Mouse (Mus musculus) lung, embryonic 14.5 days (tissue): ENCODE measurements at regions not wholly inside any gene's neighbourhood (a gene's known extent, or its start where the extent isn't known, plus 50 kb on each side); places are given as distances from the start of the nearest gene placed in this dataset.
A peak's percentile ranks its signal among the peaks of the same experiment; 100 is the strongest.

Source experiments
- ATAC-seq: fragments of 200-750 bp; cut with Nextera tagmentation; 2 replicates; pipeline ENCODE4 v1.8.0; 2017; ENCODE audit warnings: mild to moderate bottlenecking, moderate TSS enrichment, moderate library complexity; ENCODE audit not compliant: insufficient read depth
- DNase-seq: peaks from one replicate; pipeline ENCODE4 v3.0.0-alpha.2; 2015
- H3K27ac ChIP-seq: fragments of 300-500 bp; sonication (generic); 2 replicates; pipeline ENCODE4 v1.5.1; 2014; ENCODE audit warnings: low read depth, mild to moderate bottlenecking, moderate library complexity
- H3K27me3 ChIP-seq: fragments of 300-500 bp; sonication (generic); 2 replicates; pipeline ENCODE4 v1.6.1; 2014; ENCODE audit warnings: low read length, control low read depth; ENCODE audit not compliant: insufficient read depth
- H3K36me3 ChIP-seq: fragments of 300-500 bp; sonication (generic); 2 replicates; pipeline ENCODE4 v1.6.1; 2014; ENCODE audit warnings: control low read depth; ENCODE audit not compliant: insufficient read depth
- H3K4me1 ChIP-seq: fragments of 300-500 bp; sonication (generic); 2 replicates; pipeline ENCODE4 v1.6.1; 2014; ENCODE audit warnings: antibody characterized with exemption, control low read depth; ENCODE audit not compliant: insufficient read depth
- H3K4me2 ChIP-seq: fragments of 300-500 bp; sonication (generic); 2 replicates; pipeline ENCODE4 v1.6.1; 2014; ENCODE audit warnings: mild to moderate bottlenecking
- H3K4me3 ChIP-seq: fragments of 300-500 bp; sonication (generic); 2 replicates; pipeline ENCODE4 v1.5.1; 2014; ENCODE audit warnings: low read depth, low read length
- H3K9ac ChIP-seq: fragments of 300-500 bp; sonication (generic); 2 replicates; pipeline ENCODE4 v1.6.1; 2014
- H3K9me3 ChIP-seq: fragments of 300-500 bp; sonication (generic); 2 replicates; pipeline ENCODE4 v1.6.1; 2016; ENCODE audit warnings: low read depth, low read length, control low read depth
- CTCF ChIP-seq: IDR thresholded peaks from 2 replicates; pipeline ENCODE4 v1.5.1; 2016; ENCODE audit warnings: antibody characterized with exemption, low read depth
- WGBS: fragments of 180-500 bp; shearing (Covaris S2); extraction: QIAGEN DNeasy Blood & Tissue Kit; methylation state at CpG from one replicate; pipeline ENCODE4 v1.1.7; 2014; 5-methylcytosine and 5-hydroxymethylcytosine counted together

- Histone ChIP-seq H3K9me3 (no peaks in the 10 kb centered on the region), H3K36me3 (no peaks in the 10 kb centered on the region), H3K27ac (no peak overlapping the region), H3K27me3 (no peaks in the 10 kb centered on the region), H3K4me1 (no peaks in the 10 kb centered on the region), H3K9ac (no peak overlapping the region), H3K4me3 (no peak overlapping the region), H3K4me2 (no peak overlapping the region)
- no peak for DNase-seq
- WGBS, result 77% methylated on average over 5 of the region's 5 CpGs
- TF ChIP-seq CTCF, result no peak
- ATAC-seq, result no peak
These were observed 1006.2 kb upstream of the Cdh20 start for GRCm38 (mm10) chr1:103762044-103762663.

- Histone ChIP-seq H3K36me3 (no peaks in the 10 kb centered on the region), H3K4me3 (no peak overlapping the region), H3K9me3 (no peaks in the 10 kb centered on the region), H3K27ac (no peak overlapping the region), H3K27me3 (no peaks in the 10 kb centered on the region), H3K4me2 (no peak overlapping the region), H3K4me1 (no peaks in the 10 kb centered on the region), H3K9ac (no peak overlapping the region)
- no peak for DNase-seq
- no peak for ATAC-seq
- 46% methylated on average over 3 of the region's 3 CpGs for WGBS
- no peak for TF ChIP-seq CTCF
These were observed 1005.6 kb upstream of the Cdh20 start for GRCm38 (mm10) chr1:103762745-103763144.

GRCm38 (mm10) chr1:103767315-103767714 lies 1001.0 kb upstream of the Cdh20 start:
- no peak overlapping the region for H3K4me2 ChIP-seq
- H3K9ac ChIP-seq, result no peak overlapping the region
- H3K27me3 ChIP-seq, result no peaks in the 10 kb centered on the region
- DNase-seq (no peak), ATAC-seq (no peak)
- no peak overlapping the region for H3K27ac ChIP-seq
- H3K4me3 ChIP-seq, result no peak overlapping the region
- no peaks in the 10 kb centered on the region for H3K9me3 ChIP-seq
- TF ChIP-seq CTCF, result no peak
- 61% methylated on average over 2 of the region's 2 CpGs for WGBS
- no peaks in the 10 kb centered on the region for H3K36me3 ChIP-seq
- H3K4me1 ChIP-seq, result no peaks in the 10 kb centered on the region

- ATAC-seq (no peak), DNase-seq (peak; percentile 4)
- no peak overlapping the region for H3K27ac ChIP-seq
- no peak overlapping the region for H3K9ac ChIP-seq
- no peaks in the 10 kb centered on the region for H3K27me3 ChIP-seq
- H3K4me1 ChIP-seq, result no peaks in the 10 kb centered on the region
- no peak overlapping the region for H3K4me3 ChIP-seq
- no peaks in the 10 kb centered on the region for H3K36me3 ChIP-seq
- peak; percentile 29; the same call in 1 of the 2 replicates for TF ChIP-seq CTCF
- H3K4me2 ChIP-seq, result no peak overlapping the region
- H3K9me3 ChIP-seq, result no peaks in the 10 kb centered on the region
These were observed 983.6 kb upstream of the Cdh20 start for GRCm38 (mm10) chr1:103784692-103785091.

- H3K27ac ChIP-seq, result no peak overlapping the region
- H3K9me3 ChIP-seq, result no peaks in the 10 kb centered on the region
- H3K9ac ChIP-seq, result no peak overlapping the region
- TF ChIP-seq CTCF, result no peak
- DNase-seq, result no peak
- no peaks in the 10 kb centered on the region for H3K27me3 ChIP-seq
- no peak overlapping the region for H3K4me2 ChIP-seq
- no peak for ATAC-seq
- H3K4me3 ChIP-seq, result no peak overlapping the region
- no peaks in the 10 kb centered on the region for H3K36me3 ChIP-seq
- H3K4me1 ChIP-seq, result no peaks in the 10 kb centered on the region
These were observed 972.0 kb upstream of the Cdh20 start for GRCm38 (mm10) chr1:103796337-103796736.

- no peaks in the 10 kb centered on the region for H3K9me3 ChIP-seq
- DNase-seq (peak; percentile 53), ATAC-seq (no peak)
These were observed 969.0 kb upstream of the Cdh20 start for GRCm38 (mm10) chr1:103799343-103799742.

GRCm38 (mm10) chr1:103817946-103818345 lies 950.4 kb upstream of the Cdh20 start:
- H3K36me3 ChIP-seq, result no peaks in the 10 kb centered on the region
- DNase-seq (no peak), ATAC-seq (no peak)
- no peak overlapping the region for H3K27ac ChIP-seq
- H3K9me3 ChIP-seq, result no peaks in the 10 kb centered on the region
- no peak for TF ChIP-seq CTCF
- no peak overlapping the region for H3K4me2 ChIP-seq
- H3K9ac ChIP-seq, result no peak overlapping the region
- no peak overlapping the region for H3K4me3 ChIP-seq
- WGBS, result 42% methylated on average over 3 of the region's 3 CpGs
- H3K4me1 ChIP-seq, result no peaks in the 10 kb centered on the region
- no peaks in the 10 kb centered on the region for H3K27me3 ChIP-seq

More at GRCm38 (mm10) chr1:103799343-103799742, 969.0 kb upstream of the Cdh20 start:
- Histone ChIP-seq H3K4me1 (no peaks in the 10 kb centered on the region), H3K4me3 (no peak overlapping the region), H3K4me2 (no peak overlapping the region), H3K27me3 (no peaks in the 10 kb centered on the region), H3K36me3 (no peaks in the 10 kb centered on the region), H3K27ac (no peak overlapping the region), H3K9ac (no peak overlapping the region)
- TF ChIP-seq CTCF, result peak; percentile 51
